Mouse (Mus musculus) frontal cortex, postnatal 10 days (tissue): Measurements from ENCODE around the gene Fbxl15.

Experiments
- DNase-seq, 2 experiments: peaks; one replicate each; pipeline ENCODE4 v3.0.0; 2022; ENCODE audit warnings: low spot score in 2 of 2, mixed read lengths in 1 of 2

Fbxl15 gene

GRCm38 (mm10) chr19:46328081-46329030 is at the start of gene Fbxl15:
TSS of gene Fbxl15 (plus strand) at chr19:46328184.
- DNase-seq = peak; percentile 95 to 96

DNA sequence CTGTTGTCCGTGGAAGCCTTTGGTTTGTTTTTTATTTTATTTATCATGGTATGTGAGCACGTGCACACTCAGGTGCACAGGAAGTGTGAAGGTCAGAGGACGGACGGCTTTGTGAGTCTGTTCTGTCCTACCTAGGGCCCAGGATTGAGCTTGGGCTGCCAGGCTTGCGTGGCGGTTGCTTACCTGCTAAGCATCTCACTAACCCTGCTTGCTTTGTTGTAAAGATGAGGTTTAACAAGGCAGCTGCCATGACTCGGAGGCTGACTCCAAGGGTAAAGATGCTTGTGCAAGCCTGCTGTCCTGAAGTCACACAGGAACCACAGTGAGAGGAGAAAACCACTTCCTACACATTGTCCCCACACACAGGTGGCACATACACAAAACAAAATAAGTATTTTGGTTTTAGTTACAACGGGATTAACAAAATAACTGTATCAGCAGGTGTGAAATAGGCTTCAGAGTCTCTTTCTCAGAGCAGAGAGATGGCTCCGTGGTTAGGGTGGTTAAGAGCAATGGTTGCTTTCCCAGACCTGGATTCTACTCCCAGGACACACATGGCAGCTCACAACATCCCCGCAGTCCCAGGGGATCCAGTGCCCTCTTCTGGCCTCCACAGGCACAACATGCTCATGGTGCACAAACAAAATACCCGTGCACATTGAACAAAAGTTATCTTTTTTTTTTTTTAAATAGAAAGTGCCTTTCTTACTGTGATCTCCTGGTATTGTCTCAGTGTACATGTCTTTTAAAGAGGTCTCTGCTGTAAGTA is 45.7 kb upstream of the Fbxl15 start:
- no peak for DNase-seq

GRCm38 (mm10) chr19:46284686-46285085 is 43.3 kb upstream of the Fbxl15 start:
- DNase-seq = no peak

DNA sequence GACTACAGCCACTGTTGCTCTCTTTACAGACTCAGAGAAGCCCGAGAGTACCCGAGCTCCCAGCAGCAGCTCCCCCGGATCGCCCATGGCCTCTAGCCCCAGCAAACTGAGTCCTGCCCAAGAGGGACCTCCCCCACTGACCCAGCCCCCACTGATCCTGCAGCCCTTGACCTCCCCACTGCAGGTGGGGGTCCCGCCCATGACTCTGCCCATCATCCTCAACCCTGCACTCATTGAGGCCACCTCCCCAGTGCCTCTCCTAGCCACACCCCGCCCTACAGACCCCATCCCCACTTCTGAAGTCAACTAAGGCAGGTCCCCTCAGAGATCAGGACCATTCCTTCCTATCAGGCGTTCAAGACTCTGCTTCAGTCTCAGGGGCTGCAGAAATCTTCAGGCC is 42.4 kb upstream of the Fbxl15 start:
- DNase-seq = no peak

DNA sequence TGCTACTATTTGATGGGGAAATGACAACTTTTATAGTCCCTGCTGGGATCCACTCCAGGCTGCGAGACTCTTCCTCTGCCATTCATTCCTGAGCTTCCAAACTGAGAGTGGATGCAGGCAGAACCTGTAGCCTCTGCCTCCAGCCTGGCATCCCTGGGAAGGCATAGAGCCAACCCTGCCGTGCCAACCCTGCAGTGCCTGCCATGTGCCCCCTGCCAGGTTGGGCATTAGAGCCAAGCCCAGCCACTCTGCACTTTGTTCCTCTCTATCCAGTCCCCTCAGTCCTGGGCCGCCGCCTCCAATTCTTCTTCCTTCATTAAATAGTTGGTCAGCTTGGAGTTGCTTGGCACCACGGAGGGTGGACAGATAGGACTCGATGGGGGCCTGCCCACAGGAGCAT is 41.9 kb upstream of the Fbxl15 start:
- no peak for DNase-seq

DNA sequence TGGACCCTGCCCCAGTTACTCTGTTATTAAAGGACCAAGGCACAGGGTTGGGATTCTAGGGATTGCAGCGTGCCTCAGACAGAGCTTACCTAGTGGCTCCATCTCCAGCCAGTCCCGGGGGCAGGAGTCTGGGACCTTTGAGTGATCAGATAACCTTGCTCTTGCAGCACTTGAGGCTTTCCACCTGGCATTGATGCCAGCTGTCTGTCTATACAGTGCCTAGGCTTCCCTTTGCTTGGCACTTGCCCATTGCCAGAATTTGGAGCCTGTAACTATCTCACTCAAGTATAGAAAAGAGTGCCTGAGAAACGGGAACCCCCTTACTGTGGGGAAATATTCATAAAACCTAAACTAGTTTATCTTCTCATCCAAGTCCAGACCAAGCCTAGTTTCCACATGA is 41.1 kb upstream of the Fbxl15 start:
- DNase-seq = no peak

DNA sequence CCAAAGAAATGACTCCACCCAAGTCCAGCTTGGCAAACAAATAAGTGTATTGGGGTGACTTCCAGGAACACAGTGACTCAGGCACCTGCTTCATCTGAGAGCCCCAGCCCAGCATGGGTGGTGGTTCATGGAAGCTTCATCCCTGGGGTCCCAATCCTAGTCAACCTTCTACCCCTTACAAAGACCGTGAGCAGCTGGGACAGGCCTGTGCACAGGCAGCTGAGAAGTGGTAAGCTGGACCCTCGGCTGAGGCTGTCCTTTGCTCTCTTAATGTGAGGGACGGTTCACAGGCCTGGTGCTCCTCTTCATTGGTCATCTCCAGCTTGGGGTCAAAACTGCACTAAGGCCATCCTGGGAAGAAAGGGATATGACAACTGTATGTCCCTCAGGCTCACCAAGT is 40.4 kb upstream of the Fbxl15 start:
- no peak for DNase-seq

DNA sequence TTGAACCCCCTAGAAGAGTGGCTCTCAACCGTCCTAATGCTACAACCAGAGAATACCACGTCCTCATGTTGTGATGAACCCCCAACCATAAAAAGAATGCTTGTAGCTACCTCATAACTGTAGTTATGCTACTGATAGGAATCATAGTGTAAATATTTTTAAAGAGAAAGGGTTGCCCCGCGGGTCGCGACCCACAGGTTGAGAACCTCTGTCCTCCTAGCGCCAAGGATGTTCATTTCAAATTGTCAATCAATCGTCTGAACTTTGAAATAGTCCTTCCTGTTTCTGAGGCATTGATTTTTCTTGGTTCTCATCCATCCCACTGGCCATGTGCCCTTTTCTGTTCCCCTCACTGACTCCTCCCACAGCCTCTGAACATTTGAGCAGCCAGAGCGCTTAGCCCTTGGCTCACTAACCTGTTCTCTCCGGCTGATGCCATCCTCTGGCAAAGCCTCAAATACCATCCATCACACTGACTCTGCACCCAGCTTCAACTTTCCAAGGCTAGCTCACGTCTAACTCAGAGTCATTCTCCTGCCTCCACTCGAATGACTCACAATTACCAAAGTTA is 37.4 kb upstream of the Fbxl15 start:
- no peak for DNase-seq

- DNase-seq = no peak
Measured at GRCm38 (mm10) chr19:46296938-46297337, 31.0 kb upstream of the Fbxl15 start.

DNA sequence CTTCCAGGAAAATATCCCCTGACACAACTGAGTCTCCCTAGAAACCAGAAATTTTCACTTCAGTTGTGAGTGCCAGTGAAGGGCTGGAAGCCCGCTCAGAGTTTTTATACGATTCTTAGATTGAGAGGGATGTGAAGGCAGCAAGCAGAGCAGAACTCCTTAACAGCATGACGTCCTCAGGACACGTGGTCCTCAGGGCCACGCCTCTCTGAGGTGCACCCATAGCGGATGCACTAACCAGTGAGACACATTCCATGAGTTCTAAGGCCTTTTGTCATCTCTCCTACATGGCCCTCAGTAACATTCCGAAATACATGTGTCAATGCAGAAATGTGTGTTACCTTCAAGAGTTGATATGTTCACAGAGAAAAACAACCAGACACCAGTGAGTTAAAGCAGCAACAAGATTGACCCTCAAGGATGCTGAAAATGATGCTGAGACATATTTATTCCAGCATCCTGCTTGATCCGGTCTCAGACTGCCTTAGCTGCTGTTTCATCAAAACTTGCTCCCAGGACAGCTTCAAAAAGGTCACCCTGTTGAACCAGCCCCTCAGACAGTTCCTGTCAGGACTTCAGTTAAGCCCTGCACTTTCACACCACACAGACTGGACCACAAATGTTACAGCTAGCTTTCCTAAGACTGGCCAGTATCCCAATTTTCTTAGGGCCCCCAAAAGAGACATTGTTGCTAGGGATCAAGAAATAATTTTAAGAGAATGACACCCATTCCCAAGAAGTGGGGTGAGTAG is 27.5 kb upstream of the Fbxl15 start:
- DNase-seq = no peak

- DNase-seq = no peak
Measured at GRCm38 (mm10) chr19:46302551-46302950, 25.4 kb upstream of the Fbxl15 start.

DNA sequence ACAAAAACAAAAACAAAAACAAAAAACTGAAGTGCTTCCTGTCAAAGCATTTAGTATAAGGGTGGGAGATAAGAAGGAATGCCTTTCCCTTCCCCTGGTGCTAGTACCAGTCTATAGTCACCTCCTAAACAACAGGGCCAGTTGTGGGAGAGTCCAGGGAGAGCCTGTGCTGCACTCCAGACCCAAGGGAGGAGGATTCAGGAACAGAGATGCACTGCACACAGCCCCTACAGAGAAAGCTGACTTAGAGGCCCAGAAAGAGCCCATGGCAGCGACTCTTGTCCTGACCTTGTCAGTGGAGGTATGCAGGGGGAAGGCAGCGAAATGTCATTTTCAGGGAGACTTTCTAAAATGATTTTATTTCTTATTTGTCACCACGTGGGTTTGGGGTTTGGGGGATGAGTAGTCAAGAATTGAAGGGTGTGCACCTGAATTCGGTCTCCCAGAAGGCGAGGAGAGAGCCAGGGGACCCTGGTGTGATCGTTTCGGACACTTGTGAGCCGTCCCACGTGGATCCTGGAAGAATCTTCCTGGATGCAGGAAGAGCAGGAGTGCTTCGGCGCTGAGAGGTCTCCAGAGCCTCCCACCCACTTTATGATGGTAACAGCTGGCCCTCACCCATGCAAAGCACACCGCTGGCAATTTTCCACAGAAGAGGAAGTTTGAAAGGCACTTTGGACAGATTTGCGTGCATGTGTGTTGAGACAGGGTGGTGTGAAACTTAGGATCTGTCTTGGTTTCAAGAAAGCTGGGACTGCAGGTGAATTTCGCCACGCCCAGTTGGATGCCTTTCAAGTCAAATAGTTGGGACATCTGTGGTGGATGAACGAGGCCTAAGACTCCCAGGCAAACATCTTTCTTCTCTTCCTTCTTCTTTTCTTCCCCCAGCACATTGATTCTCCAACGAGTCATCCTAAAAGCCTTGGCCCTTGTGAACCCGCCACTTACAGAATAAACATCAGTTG is 24.5 kb upstream of the Fbxl15 start:
- DNase-seq = no peak

DNA sequence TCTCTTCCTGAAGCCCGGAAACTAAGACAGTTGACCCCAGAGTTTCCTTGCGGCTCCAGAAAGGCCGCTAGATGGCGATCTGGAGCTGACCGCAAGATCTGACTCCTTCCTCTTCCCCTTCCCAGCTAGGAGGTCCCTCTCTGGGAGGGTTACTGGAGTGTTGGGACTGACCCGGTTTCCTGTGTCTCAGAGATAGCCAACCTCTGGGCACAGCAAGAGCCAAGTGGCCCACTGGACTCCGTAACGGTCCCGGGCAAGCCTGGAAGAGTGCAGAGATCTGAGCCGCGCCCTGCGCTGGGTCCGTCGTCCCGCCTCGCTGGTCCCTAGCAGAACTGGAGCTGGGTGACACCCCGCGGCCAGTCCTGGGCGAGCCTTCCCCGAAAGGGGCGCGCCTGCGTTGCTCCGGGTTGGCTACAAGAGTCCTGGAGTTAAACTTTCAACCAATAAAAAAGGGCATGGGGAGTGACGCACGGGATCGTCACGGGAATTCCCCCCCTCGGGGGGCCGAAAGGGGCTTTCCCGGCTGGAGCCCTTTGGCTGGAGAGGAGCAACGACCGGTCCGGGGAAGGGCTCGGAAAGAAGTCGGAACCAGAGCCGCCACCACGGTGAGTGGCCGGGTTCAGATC is 23.7 kb upstream of the Fbxl15 start, which contains the start of gene Nfkb2:
TSS of gene Nfkb2 (plus strand) at position 105 of the 626 bp plus-strand sequence.
- peak; percentile 84 to 85 for DNase-seq

GRCm38 (mm10) chr19:46304908-46305333 is 23.1 kb upstream of the Fbxl15 start:
- no peak for DNase-seq

- DNase-seq = peak; percentile 56 to 70
Measured at GRCm38 (mm10) chr19:46305432-46306267, 22.3 kb upstream of the Fbxl15 start.

DNA sequence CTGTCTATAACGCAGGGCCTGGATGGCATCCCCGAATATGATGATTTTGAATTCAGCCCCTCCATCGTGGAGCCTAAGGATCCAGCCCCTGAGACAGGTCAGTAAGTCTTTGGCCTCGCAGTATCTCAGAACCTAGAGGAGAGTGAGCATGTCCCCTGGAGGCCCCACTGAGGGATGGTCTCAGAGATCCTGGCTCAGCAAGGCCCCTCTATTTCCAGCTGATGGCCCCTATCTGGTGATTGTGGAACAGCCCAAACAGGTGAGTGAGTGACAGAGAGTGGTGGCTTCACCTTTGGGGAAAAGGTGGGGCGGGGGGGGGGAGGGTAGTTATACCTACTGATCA is 21.7 kb upstream of the Fbxl15 start:
- no peak for DNase-seq

DNA sequence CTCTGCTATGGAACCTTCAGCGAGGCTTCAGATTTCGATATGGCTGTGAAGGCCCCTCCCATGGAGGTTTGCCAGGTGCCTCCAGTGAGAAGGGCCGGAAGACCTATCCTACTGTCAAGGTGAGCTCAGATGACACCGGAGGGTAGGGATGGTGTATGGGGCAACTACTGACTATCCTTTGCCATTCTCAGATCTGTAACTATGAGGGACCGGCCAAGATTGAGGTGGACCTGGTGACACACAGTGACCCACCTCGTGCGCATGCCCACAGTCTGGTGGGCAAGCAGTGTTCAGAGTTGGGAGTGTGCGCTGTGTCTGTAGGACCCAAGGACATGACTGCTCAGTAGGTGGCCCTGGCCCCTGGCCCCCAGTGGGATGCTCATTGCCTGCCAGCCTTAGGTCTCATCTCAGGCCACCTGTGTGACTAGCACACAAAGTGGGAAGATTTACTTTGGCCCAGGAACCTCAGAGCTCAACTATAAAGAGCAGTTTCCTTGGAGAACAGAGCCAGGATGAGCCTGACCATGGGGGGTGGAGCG is 21.2 kb upstream of the Fbxl15 start:
- DNase-seq = no peak

- no peak for DNase-seq
Measured at GRCm38 (mm10) chr19:46307781-46308180, 20.2 kb upstream of the Fbxl15 start.

DNA sequence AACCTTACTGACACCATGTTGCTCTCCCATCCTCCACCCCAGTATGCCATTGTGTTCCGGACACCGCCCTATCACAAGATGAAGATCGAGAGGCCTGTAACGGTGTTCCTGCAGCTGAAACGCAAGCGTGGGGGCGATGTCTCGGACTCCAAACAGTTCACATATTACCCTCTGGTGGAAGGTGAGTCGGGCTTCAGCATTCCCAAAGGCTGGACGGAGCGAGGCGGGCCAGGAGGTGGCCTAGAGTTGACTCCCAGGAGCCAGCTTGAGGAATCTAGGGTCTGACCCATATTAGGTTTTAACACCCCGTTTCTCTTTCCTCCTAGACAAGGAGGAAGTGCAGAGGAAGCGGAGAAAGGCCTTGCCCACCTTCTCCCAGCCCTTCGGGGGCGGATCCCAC is 19.7 kb upstream of the Fbxl15 start:
- peak; percentile 11 to 17 for DNase-seq
